Mouse (Mus musculus) left cerebral cortex, postnatal 10 days (tissue): ENCODE results near the gene Krtap27-1. TPM values are rescaled to one million over a fixed set of nuclear protein-coding genes. Genes with fewer than 3 reads are reported as not detected.

Source experiments
- DNase-seq, 2 experiments: peaks; one replicate each; pipeline ENCODE4 v3.0.0; 2021 to 2022; ENCODE audit warnings: low spot score in 2 of 2, mixed read lengths in 1 of 2; ENCODE audit errors: extremely low spot score in 1 of 2
- intact Hi-C: fragments of 180-260 bp; cut with DNase I; formaldehyde crosslinking; loops from one replicate; pipeline ENCODE4 v1.15.1; 2025
- total RNA-seq, 2 experiments: library from RNA; stranded (reverse); gene quantifications; 2 replicates each; pipeline ENCODE4 v1.2.3; 2021

Krtap27-1 gene
- total RNA-seq = not detected

DNA sequence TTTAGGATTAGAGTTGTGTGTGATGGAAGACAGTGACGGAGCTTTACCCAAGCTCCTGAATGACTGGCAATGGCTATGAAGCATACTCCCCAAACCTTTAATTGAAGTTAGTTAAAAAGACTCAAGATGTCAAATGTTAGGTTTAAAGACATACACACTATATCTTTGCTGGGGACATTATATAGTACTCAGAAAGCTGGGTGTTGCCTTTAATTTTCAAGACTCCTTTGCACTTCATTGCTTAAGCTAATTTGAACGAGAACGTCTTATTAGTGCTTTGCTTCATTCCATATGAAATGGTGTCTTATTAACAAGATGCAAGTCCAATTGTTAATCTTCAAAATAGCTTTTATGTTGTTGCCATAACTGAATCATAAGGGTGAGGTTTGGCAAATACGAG lies at the start of gene Krtap27-1:
Krtap27-1 (minus strand) TSS at position 101 of the 400 bp plus-strand sequence.
- no peak for DNase-seq
- intact Hi-C loops = no loop called here

DNA sequence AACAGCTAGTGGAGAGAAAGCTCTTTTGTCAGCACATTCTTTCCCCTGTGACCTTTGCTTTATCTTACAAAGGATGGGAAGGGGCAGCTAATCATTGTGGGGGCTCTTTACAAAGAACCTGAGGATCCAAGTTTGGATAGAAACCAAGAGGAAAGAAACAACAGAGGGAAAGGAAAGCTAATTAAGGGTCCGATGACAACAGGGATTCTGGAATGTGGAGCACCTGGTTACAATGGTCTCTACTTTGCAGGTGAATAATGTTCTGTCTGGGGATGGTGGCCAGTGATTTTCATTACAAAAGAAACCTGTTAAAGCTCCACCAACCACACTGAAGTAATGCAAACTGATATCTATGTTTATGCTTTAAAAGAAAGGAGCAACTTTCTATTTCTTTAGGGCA lies 48.6 kb upstream of the Krtap27-1 start:
- intact Hi-C loops = no loop called here

DNA sequence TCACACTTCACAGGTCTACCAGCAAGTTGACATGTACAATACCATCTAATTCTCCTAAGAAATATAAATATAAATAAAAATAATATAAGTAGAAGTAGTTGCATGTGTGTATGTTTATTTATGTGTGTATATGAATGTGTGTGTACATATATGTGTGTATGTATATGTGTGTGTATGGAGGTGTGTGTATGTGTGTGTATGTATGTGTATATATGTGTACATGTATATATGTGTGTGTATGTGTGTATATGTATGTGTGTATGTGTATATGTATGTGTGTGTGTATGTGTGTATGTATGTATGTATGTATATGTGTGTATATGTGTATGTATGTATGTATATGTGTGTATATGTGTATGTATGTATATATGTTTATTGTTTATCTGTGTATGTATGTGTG lies 45.1 kb upstream of the Krtap27-1 start:
- intact Hi-C loops = no loop called here
- DNase-seq = no peak

More for the DNA sequence above, 48.6 kb upstream of the Krtap27-1 start:
- no peak for DNase-seq

- intact Hi-C loops = no loop called here
- no peak for DNase-seq
Observed at GRCm38 (mm10) chr16:88711245-88711644, 39.8 kb upstream of the Krtap27-1 start.

GRCm38 (mm10) chr16:88710757-88711156 lies 39.3 kb upstream of the Krtap27-1 start:
- no peak for DNase-seq
- intact Hi-C loops = no loop called here

DNA sequence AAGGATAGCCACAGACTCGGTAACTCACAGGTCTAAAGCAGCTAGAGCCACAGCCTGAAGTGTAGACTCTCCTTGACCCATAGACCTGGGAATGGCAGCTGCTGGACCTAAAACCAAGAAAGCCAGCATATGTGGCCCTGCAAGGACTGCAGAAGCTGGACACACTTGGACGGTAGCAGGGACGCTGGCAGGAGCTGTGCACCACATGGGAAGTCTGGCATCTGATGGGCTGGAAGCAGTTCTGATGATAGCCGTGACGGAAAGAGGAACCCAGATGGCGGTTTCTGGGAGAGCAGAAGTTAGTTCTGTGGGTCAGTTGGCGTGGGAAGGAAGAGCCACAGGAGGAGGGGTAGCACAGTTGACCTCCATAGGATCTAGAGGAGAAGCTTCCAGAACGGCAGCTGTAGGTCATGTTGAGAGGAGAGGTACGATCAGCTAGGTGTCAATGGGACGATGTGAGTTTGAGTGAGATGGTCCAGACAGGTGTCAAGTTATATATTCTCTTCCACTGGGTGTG lies 36.1 kb upstream of the Krtap27-1 start, which contains the start of gene 2310061N02Rik:
2310061N02Rik (minus strand) TSS at position 467 of the 517 bp plus-strand sequence.
- intact Hi-C loops = no loop called here
- no peak for DNase-seq

DNA sequence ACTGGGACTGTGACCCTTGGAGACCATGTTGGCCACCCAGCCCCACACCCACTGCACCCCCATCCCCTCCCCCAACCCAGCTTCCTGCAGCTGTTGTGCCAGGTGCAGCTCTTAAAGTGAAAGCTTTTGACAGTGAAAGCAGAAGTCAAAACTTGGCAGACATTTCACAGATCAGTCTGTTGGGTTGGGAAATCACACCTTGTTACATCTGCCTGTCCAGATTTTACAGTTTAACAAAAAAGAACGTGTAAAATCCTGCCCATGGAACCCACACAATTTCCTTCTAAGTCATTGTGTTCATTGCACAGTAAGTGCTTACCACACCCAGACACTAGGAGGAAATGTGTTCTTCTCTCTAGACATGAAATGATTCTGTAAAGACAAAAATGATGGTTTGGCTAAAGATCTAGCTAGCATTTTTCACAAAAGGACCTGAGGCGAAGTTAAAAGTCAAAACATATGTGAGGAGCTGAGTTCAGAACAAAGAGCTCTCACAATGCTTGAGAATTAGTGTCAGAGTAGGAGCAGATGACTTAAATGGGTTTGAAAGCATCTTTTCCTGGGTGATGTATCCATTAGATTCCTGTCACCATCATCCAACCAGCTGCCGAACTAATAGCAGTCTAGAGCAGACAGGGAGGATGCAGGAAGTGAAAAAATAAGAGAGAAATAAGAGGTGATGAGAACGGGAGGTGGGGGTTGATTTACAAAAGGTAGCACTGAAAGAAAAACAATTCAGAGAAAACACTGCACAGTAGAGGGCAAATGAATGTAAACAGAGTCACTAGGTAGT lies 29.8 kb upstream of the Krtap27-1 start:
- intact Hi-C loops = no loop called here
- DNase-seq = no peak

GRCm38 (mm10) chr16:88696256-88696655 lies 24.8 kb upstream of the Krtap27-1 start:
- no peak for DNase-seq
- intact Hi-C loops = no loop called here

GRCm38 (mm10) chr16:88681282-88681681 lies 9.8 kb upstream of the Krtap27-1 start:
- DNase-seq = no peak
- intact Hi-C loops = no loop called here

DNA sequence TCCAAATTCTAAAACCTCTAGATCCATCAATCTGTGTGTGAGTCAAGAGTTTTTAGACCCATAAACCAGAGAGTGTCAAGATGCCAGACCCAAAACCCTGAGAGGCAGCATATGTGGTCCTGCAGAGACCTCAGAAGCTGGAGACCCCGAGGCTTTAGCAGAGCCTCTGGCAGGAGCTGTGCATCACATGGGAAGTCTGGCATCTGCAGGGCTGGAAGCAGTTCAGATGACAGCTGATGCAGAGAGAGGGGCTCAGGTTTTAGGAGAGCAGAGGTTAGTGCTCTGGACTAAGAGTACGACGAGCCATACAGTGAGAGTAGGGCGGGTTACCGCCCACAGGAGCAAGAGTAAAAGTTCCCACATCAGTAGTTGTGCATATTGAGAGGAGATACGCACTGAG lies 7.6 kb upstream of the Krtap27-1 start:
- intact Hi-C loops = no loop called here
- DNase-seq = no peak

- no peak for DNase-seq
- intact Hi-C loops = no loop called here
Observed at GRCm38 (mm10) chr16:88657426-88657825, 14.0 kb downstream of the Krtap27-1 start.

GRCm38 (mm10) chr16:88651952-88652351 lies 19.5 kb downstream of the Krtap27-1 start:
- DNase-seq = no peak
- intact Hi-C loops = no loop called here

GRCm38 (mm10) chr16:88651082-88651481 lies 20.4 kb downstream of the Krtap27-1 start:
- no peak for DNase-seq
- intact Hi-C loops = no loop called here

- intact Hi-C loops = no loop called here
- DNase-seq = no peak
Observed at GRCm38 (mm10) chr16:88647358-88647846, 24.1 kb downstream of the Krtap27-1 start, which contains the start of gene Krtap26-1. TSS of gene Krtap26-1 (minus strand) at chr16:88647796.

GRCm38 (mm10) chr16:88646366-88647111 lies 24.9 kb downstream of the Krtap27-1 start:
- DNase-seq = no peak
- intact Hi-C loops = no loop called here

DNA sequence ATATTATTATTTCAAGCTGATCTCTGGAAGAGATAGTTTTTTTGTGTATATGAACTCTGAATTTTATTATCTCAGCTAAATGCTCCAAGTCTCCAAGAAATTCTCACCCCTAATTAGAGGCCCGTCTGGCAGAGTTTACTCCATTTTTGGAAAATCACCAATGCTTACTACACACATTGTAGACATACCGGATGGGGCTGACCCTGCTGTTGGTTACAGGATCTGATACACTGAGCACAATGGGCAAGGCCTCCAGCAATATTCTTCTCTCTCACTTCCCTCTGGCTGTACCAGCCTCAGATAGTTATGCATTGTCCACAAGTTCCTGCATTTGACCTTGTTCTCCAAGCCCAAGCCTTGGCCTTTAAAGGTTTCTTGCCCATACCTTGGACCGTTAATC lies 31.4 kb downstream of the Krtap27-1 start:
- DNase-seq = no peak
- intact Hi-C loops = no loop called here

DNA sequence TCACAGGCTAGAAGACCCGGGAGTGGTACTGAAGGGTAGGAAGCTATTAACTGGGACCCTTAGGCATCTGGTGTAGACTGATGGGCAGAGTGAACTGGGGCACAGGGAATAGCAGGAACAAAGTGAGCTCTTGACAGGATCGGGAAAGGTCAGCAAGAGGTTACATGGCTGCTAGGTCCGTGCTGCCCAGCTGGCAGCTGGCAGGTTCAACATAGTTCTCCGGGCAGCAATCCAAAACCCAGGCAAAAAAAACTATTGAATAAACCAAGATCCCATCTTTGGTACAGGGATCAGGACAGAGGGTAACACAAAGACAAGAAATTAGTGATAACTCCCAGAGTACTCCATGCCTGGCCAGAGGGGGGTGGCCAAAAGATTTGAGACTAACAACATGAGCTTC lies 36.3 kb downstream of the Krtap27-1 start:
- no peak for DNase-seq
- intact Hi-C loops = no loop called here

- no peak for DNase-seq
- intact Hi-C loops = no loop called here
Observed at GRCm38 (mm10) chr16:88631474-88631873, 40.0 kb downstream of the Krtap27-1 start.

- intact Hi-C loops = no loop called here
- DNase-seq = no peak
Observed at GRCm38 (mm10) chr16:88627566-88627965, 43.9 kb downstream of the Krtap27-1 start, which contains the start of gene 2310079G19Rik. TSS of gene 2310079G19Rik (minus strand) at chr16:88627666.
